Mouse (Mus musculus): ENCODE results near the gene Naxd.

The Naxd gene

DNA sequence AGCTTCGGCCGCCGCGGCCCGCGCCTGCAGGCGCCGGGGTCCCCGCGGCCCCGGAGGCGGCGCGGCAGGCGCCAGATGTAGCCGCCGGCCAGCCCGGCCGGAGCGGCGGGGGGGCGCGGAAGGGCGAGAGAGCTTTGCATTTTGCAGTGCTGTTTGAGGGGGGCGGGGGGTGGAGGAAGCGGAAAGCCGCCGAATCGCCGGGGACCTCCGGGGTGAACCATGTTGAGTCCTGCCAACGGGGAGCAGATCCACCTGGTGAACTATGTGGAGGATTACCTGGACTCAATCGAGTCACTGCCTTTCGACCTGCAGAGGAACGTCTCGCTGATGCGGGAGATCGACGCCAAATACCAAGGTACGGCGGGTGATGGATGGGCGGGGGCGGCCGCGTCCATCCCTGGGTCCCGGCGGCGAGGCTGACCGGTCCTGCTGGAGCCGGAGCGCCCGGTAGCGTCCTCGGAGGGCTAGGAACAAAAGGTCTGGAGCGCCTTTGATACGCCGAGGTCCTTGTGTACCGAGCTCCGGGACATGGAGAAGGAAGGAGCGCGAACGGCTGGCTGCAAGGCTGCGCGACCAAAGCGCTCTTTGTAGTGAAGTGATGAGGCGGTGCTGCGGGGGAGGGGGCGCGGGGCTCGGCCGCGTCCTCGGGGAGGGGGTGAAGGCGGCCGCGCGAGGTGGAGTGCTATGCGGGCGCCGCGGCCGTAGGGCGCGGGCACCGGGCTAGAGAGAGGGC, 59.6 kb downstream of the Naxd start:
- DNase-seq (ENCODE audit: low read depth) = no peak

DNA sequence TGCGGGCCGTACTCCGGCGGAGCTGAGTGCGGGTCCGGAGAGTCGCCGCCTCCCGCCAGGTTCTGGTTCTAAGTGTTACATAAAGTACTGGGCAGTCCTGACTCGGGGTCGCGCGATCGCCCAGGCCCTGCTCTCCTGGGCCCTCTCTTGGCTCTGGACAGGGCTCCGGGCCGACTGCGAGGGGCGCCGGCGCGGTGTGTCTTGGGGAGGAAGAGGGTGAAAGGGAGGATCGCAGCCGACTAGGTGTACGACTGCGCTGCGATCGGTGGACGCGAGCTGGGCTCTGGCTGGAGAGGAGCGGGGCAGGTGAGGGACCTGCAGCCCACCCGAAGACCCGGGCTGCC, 60.1 kb downstream of the Naxd start:
- DNase-seq (ENCODE audit: low read depth) = no peak

DNA sequence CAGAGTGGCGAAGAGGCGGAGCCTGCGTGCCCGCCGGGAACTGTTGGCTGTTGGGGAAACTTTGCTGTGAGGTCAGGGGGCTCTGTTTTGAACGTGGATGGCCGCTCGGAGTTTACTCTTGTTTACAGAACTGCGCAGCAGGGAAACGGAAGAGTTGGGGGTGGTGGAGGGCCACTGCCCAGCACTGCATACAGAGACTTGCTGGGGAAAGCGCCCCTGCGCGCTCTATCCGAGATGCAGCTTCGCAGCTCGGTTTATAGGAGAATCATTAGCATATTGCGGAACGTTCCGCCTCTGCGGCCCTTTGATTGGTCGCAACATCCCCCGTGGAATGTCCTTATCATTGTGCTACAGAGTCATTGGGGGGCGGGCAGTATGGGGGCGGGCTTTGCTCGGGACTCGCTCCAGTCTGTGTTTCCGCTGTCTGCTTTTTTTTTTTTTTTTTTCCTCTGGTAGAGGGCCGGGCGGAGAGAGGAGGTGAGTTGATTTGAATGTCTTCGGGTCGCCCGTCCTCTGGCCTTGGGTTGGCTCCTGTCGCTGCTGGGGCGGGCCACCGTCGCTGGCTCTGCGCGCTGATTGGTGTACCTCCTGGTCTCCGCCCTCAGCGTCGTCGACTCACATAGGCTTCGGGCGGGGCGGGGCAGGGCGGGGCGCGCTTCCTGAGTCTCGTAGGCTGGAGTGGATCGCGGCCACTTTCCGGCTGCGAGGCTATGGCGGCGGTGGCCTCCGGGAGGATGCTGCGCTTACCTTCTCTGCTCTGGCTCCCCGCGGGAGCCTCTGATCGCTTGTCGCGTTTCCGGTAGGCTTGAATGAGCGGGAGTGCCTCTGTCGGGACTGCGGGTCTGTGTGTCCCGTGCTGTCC, 60.7 kb downstream of the Naxd start:
- DNase-seq (ENCODE audit: low read depth) = peak; percentile 98

DNA sequence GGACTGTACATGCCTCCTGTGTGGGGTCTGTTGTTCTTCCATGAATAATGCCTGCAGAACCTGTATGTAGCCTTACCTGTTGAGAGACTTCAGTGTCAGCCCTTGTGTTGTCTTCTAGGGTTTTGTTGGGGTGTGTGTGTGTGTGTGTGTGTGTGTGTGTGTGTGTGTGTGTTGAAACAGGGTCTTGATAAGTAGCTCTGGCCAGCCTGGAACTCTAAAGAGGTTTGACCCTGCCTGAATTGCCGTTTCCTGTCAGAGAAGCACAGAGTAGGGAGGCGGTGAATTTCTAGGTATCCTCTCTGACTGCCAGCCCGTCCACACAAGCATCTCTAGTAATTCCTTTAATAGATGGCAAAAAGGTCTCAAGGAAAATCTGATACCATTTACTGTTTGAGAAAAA, 62.2 kb downstream of the Naxd start:
- no peak for DNase-seq (ENCODE audit: low read depth)

DNA sequence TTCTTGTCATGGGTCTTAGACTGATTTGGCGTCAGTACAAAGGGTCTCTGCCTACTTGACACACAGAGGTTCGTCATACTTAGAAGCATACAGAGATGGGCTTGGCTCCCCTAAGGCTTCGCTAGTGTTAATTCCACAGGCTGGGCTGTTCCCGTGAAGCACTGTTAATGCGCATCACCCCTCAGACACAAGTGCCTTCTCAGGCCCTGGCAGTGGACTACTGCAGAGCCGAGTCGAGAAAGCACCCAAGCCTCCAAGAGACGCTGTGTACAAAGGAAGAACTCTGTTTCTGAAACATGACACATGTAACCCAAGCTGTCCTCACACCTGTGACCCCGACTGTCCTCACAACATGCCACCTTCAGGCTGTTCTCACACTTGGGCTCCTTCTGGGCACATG, 62.9 kb downstream of the Naxd start:
- no peak for DNase-seq (ENCODE audit: low read depth)

DNA sequence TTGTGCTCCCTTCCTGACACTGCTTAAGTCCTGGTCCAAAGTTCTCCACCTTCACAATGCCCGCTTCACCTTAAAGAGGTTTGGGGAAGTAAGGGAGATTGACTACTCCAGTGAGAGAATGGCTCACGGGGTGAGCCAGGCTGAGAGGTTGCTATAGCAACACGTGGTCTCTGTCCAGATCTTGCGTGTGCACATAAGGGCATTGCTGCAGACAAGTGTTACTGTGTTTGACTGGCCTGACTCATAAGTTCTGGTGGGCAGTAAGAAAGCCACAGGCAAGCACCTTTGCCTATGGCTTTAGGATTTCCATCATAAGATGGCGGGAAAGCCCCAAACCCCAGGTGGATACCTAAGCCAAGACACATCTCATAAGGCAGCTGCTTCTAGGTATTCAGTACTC, 66.9 kb downstream of the Naxd start:
- DNase-seq (ENCODE audit: low read depth) = no peak
